Mouse (Mus musculus) embryo, embryonic 9.5 days (tissue): ENCODE measurements around the gene Kazald1.
"Not testable (repeated sequence)": the region's sequence is repeated elsewhere in the genome, so short reads cannot be mapped to it uniquely, and the experiment has no call there.

Experiments used
- DNase-seq: peaks from one replicate; pipeline ENCODE4 v3.0.0-alpha.2; 2017; ENCODE audit errors: extremely low spot score

Gene Kazald1

DNA sequence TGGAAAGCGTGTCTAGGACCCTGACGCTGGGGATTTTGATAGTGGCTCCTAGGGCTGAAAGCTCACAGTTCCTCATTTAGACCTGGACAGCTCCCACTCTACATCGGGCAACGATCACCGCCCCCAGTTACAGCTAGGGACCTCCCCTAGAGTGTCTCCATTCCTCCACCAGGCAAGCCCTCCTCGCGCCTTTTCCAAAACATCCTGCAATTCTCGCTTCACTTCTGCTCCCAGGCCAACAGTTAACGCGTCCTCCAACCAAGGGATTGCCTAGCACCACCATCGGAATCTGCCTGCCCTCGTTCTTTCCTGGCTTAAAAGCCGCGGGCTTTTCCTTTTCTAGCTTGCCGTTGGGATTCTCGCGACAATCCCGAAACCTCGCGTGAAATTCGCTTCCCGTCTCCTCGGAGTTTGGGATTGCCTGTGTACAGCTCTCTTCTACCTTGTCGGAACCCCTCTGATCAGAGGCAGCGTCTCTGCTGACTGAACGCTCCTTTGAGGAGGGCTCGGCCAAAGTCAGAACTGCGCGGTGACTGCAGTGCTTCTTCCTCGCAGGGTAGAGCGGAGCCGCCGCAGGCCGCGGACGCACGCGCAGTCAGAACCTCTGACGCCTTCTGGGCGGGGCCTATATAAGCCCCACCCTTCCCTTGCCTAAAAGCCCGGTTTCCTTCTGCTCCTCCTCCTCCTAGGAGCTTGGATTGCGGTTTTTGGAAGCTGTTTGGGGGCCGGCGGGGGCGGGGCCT lies at the start of gene Kazald1:
Gene Kazald1, plus strand, starts transcription at position 662 of the 743 bp plus-strand sequence.
- DNase-seq: peak; percentile 93

DNA sequence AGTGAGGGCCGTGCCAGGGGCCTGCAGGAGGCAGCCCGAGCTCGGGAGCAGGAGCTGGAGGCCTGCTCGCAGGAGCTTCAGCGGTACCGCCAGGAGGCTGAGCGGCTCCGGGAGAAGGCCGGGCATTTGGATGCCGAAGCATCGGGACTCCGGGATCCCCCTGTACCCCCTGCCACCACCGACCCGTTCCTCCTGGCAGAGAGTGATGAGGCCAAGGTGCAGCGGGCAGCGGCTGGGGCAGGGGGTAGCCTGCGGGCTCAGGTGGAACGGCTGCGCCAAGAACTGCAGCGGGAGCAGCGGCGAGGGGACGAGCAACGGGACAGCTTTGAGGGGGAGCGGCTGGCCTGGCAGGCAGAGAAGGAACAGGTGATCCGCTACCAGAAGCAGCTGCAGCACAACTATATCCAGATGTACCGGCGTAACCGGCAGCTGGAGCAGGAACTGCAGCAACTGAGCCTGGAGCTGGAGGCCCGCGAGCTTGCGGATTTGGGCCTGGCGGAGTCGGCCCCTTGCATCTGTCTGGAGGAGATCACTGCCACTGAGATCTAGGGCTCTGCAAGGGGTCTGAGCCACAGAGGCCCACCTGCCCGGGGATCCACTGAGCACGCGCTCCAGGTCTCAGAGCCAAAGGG lies 49.0 kb upstream of the Kazald1 start:
- DNase-seq: no peak

- no peak for DNase-seq
Measured at GRCm38 (mm10) chr19:45026958-45027670, 47.9 kb upstream of the Kazald1 start.

- DNase-seq: peak; percentile 37
Measured at GRCm38 (mm10) chr19:45027848-45028247, 47.2 kb upstream of the Kazald1 start.

- no peak for DNase-seq
Measured at GRCm38 (mm10) chr19:45028746-45029145, 46.3 kb upstream of the Kazald1 start.

DNA sequence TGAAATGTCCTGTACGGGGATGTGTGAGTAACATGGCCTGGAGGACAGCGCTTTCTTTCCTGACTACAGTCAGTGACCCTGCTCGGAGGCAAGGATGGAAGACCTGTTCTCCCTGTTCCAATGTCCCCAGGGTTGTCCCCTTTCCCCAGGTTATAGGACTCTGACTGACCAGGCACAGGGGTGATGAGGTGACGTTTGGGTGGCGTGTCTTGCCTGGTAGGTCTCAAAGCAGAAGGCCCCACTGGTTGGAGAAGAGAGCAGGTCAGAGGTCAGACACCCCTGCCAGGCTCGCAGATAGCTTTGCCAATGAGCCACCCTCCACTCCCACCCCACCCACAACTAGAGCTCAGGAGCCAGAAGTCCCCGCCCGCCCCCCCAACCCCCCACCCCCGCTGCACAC lies 45.5 kb upstream of the Kazald1 start:
- DNase-seq: no peak

GRCm38 (mm10) chr19:45030111-45030510 lies 44.9 kb upstream of the Kazald1 start:
- peak; percentile 64 for DNase-seq

GRCm38 (mm10) chr19:45030746-45031693 lies 44.0 kb upstream of the Kazald1 start:
- DNase-seq: peak; percentile 77

DNA sequence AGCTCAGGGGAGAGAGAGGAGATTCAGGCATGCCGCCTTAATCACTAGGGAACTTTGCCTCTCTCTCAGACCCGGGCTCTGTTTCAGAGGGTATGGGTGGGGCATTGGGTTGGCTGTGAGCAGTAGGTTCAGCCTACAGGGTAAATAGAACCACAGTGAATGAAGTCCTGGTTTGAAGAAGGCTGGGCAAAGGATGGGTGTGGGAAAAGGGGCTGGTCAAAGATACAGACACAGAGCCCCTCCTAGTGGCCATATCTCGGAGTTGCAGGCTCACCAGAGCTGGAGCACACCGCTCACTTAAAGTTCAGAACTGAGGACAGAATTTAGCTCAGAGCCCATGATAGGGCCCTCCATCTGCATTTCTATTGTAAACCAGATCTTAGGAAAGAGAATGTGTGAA lies 43.3 kb upstream of the Kazald1 start:
- peak; percentile 76 for DNase-seq

GRCm38 (mm10) chr19:45032570-45033332 lies 42.3 kb upstream of the Kazald1 start:
- DNase-seq: no peak

- peak; percentile 59 for DNase-seq
Measured at GRCm38 (mm10) chr19:45036867-45037266, 38.2 kb upstream of the Kazald1 start.

DNA sequence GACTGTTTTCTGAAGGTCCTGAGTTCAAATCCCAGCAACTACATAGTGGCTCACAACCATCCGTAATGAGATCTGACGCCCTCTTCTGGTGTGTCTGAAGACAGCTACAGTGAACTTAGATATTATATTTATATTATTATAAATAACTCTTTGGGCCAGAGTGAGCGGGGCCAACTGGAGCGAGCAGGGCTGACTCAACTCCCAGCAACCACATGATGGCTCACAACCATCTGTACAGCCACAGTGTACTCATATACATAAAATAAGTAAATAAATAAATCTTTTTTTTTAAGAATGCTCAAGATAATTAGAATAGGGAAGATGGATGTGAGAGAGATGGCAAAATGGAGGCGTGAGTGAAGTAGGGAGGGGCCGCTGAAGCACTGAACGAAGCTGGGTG lies 36.8 kb upstream of the Kazald1 start:
- not testable (repeated sequence) for DNase-seq

DNA sequence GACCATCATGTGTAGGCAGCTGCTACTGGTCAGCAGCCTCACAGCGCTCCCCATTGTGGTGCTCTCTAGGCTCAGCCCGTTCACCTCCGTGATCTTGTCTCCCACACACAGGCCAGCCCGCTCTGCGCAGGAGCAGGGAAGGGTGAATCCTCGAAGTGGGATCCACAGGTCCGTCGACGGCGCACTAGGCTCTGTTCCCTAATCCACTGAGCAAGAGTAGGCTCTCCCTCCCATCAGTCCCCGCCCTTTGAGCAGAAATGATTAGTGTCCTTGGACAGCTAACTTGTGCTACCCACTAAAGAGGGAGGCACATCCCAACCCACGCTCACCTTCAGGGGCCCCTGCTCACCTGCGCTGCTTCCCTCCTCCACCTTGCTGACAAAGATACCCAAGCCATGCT lies 34.8 kb upstream of the Kazald1 start:
- no peak for DNase-seq

- no peak for DNase-seq
Measured at GRCm38 (mm10) chr19:45044389-45044927, 30.6 kb upstream of the Kazald1 start.

- no peak for DNase-seq
Measured at GRCm38 (mm10) chr19:45045236-45045635, 29.8 kb upstream of the Kazald1 start.

GRCm38 (mm10) chr19:45045651-45046050 lies 29.4 kb upstream of the Kazald1 start, which contains the start of gene Pdzd7:
TSS of gene Pdzd7 (minus strand) at chr19:45045717.
- DNase-seq: no peak

- DNase-seq: peak; percentile 64
Measured at GRCm38 (mm10) chr19:45046523-45047321, 28.3 kb upstream of the Kazald1 start.

GRCm38 (mm10) chr19:45047417-45047934 lies 27.6 kb upstream of the Kazald1 start, which contains the start of gene Sfxn3:
TSS of gene Sfxn3 (plus strand) at chr19:45047503.
- DNase-seq: peak; percentile 82

GRCm38 (mm10) chr19:45047935-45048643 lies 27.0 kb upstream of the Kazald1 start:
- DNase-seq: no peak
